Mouse (Mus musculus) left cerebral cortex, adult 9 months (tissue): Measurements from ENCODE around the gene Angpt4.
A peak's percentile ranks its signal among the peaks of the same experiment; 100 is the strongest.

Experiments used
- DNase-seq, 2 experiments: peaks; one replicate each; pipeline ENCODE4 v3.0.0; 2022; ENCODE audit warnings: low spot score in 2 of 2

The Angpt4 gene

DNA sequence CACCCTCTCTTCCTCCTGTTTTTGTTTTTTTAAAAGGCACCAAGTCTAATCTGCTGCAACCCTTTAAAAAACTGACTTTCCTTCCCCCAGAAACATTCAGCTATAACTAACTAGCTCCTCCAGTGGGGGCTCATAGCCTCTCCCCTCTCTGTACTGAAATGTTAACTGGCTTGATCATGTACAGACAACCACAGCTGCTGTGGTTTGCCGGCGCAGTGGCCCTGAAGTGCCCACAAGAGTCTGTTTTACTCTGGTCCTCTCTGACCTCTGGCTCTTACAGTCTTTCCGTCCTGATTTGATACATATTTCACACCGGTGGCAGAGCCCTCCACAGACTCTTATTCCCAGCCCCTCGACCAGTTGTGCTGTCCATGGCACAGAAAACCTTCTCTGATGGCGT is 70.3 kb downstream of the Angpt4 start:
- DNase-seq = no peak

DNA sequence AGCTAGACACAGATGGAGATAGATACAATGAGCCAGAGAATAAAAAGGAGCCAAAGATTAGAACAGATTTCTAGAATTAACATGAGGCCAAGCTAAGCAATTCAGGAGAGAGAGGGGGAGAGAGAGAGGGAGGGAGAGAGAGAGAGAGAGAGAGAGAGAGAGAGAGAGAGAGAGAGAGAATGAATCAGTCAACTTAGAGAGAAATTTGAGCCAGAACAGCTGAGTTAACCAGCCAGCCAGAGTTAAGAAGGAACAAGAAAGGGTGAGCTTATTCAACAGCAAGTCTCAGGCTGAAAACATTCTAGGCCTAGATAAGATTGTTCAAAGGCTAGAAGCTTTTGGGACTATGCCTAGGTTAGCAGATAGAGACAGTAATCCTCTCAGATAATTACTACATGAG is 71.5 kb downstream of the Angpt4 start:
- no peak for DNase-seq

DNA sequence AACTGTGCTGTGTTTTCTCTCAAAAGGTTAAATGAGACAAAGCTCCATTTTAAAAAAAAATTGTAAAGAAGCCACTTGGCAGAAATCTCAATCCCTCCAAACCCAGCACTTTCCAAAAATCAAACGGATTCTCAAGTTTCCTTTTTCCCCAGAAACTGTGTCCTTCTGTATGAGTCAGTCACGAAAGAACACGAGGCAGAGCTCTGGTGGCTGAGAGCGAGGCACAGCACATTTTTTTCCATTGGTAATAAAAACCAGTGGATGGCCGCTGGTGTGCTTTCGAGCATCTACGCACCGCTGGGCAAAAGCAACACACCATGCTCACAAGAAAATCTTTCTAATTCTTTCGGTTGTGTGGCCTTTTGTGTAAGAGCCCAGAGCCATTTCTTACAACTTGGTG is 73.0 kb downstream of the Angpt4 start:
- no peak for DNase-seq

DNA sequence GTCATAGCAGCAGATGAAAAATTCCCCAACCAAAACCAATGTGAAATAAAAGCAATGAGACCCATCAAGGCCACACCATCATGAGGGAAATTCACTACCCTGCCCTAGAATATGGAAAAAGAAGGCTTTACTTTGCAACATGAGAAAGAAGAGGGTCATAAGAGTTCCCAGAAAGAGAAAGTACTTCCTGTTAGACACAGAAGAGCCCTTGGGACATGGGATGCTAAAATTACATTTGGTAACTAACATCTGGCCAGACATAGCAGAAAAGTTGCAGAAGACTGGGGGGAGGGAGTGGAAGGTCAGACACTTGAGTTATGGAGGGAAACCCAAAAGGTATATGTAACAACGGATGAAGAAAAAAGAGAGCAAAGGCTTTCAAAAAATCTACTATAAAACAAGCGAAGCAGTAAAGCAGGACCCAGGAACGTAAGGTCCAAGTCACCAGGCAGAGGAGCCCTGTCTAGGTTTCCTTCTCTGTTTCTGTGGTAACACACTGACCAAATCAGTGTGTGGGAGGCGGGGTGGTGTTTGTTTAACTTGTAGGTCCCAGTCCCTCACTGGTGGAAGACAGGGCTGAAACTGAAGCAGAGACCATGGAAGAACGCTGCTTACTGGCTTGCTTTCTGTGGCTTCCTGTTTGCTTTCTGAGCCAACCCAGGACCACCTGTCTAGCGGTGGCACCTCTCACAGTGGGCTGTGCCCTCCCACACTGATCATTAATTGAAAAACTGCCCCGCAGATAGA is 74.6 kb downstream of the Angpt4 start:
- no peak for DNase-seq

DNA sequence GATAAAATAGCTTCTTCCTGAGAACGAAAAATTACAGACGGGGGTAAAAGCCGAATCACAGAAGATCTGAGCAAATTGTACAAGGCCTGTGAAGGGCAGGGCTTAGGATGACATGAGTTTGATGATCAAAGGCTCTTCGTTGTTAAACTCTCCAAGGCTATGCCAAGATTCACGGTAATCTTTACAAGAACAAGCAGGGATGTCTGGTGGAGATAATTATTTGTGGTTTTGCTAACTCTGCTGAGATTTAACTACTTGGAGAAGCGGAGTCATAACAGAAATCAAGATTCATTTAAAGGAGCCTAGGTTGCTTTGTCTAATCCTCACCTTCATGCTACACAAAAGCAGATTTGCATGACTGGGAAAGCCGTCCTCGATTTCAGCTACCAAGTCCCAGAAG is 75.9 kb downstream of the Angpt4 start:
- DNase-seq = no peak

DNA sequence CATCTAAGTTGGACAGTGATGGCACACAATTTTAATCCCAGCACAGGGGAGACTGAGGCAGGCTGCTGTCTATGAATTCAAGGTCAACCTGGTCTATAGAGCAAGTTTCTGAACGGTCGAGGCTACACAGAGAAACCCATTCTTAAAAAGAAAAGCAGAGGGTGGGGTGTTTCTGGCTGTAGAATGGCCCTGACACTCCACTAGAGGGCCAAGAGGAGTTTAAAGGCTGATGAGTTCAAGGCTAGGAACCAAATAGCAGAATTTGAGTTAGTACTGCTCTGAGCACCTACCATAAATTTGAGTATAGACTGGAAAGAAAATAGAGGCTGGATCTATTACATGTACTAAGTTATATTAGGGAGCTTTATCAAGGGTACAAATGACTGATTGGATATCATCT is 78.0 kb downstream of the Angpt4 start:
- no peak for DNase-seq

DNA sequence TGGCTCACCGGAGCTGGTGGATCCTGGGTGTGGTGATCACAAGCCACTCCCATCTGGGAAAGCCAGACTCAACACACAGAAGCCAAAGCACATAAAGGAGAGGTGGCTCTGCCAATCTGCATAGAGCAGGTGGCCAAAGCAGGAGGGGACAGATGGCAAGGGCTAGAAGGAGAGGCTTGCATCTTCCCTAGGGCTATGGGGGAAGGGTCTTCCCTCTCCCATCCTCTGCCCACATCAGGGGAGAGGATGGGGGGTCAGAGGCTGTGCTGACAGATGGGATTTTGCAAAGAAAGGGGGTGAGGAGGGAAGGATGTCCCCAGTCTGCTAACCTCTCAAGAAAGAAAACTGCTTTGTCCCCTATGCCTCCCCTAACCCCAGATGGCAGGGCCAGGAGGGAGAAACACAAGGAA is 80.0 kb downstream of the Angpt4 start:
- no peak for DNase-seq

DNA sequence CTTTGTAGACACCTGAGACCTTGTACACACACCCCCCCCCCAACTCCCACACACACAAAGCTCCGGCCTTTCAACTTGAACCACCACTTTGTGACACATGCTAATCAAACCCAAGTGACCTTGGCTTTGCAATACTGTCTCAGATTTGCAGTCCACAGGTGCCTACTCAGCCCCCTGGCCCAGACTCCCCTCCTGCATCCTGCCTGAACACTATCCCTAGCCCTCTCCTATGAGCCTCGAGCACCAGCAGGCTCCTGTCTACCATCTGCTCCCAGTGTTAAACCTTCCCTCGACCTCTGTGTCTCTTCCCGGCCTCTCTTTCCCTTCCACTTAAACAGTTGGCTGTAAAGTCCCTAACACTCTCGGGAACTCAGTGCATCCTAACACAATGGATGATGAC is 80.4 kb downstream of the Angpt4 start:
- DNase-seq = no peak

DNA sequence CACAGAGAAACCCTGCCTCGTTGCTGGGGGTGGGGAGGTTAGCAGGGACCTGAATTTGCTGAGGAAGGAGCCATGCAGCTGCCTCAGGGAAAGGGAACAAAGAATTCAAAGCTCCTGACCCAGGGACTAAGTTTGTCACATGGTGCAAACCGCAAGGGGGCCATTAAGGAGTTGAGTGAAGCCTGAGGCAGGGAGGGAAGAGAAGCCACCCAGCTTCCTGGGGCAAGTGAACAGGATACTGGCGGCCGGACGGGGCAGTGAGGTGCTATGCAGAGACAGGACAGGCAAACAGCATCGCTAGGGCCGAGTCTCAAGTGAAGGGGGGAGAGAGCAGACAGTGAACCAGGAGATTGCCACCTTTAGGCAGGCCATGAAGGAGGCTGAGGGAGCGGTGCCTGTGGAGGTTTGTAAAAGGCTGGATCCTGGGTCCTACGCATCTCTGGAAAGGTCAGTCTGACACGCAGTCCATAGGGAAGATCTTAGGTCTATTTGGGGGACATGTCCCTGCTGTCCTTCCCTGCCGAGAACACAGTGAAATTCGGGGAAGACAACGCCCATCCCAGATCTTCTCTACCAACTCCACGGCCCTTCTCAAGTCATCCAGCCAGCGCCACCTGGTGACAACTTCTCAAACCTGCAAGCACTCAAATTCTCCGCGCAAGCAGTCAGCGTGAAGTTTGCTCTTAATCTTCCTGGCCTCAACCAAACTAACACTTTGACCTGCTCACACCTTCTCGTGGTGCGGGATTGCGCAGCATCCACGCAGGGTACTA is 83.5 kb downstream of the Angpt4 start:
- peak in 1 of 2 experiments; percentile 76 for DNase-seq
